Mouse (Mus musculus): ENCODE data around the gene Myzap. TPM values are rescaled to one million over a fixed set of nuclear protein-coding genes. Genes with fewer than 3 reads are reported as not detected.
"Not testable (repeated sequence)": the region's sequence is repeated elsewhere in the genome, so short reads cannot be mapped to it uniquely, and the experiment has no call there.

Gene Myzap
- total RNA-seq, 2 experiments from 2014 or later: 6.8 to 12.9 TPM

DNA sequence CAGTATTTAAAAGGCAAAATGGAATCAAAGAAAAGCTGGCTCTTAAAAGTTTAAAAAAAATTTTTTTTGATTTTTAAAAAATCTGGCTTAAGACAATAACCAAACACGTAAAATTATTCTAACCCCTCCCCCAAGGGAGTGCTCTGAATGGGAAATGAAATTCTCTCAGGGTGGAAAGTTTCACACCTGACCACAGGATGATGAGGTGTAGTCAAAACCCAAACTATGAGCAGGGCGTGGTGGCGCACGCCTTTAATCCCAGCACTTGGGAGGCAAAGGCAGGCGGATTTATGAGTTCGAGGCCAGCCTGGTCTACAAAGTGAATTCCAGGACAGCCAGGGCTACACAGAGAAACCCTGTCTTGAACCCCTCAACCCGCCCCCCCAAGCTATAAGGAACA is 108.3 kb downstream of the Myzap start:
- not testable (repeated sequence) for DNase-seq

- no peak for DNase-seq
Measured at GRCm38 (mm10) chr9:71480305-71480704, 111.9 kb downstream of the Myzap start.

GRCm38 (mm10) chr9:71479413-71479812 is 112.7 kb downstream of the Myzap start:
- no peak for DNase-seq

- DNase-seq: no peak
Measured at GRCm38 (mm10) chr9:71478596-71478995, 113.6 kb downstream of the Myzap start.

DNA sequence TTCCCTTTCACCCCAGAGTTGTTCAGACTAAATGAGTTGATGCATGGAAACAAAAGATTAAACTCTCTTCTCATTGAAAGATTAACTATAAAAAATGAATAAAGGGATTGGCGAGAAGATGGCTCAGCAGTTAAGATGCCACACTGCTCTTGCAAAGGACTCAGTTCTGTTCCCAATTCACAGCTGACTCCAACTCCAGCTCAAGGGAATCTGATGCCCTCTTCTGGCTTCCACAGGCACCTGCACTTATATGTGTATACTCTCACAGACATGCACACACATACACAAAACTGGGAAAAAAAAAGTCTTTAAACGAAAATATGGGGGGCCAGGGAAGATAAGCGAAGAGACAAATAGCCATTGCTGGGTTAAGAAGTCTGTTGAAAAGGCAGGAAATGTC is 115.6 kb downstream of the Myzap start:
- no peak for DNase-seq

DNA sequence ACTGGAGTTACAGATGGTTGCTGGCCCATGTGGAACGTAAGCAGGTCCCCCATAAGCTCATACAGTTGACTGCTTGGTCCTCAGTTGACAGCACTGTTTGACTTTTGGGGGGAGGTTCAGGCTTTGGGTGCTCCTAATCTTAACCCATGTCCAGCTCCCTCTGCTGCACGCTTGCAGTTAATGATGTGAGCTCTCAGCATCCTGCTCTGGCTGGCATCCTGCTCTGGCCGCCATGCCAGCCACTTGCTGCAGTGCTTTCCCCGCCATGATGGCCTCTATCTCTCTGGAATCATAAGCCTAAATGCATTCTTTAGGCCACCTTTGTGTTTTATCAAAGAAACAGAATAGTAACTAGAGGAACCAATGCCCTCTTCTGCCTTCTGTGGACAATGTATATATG is 116.6 kb downstream of the Myzap start:
- DNase-seq: no peak

DNA sequence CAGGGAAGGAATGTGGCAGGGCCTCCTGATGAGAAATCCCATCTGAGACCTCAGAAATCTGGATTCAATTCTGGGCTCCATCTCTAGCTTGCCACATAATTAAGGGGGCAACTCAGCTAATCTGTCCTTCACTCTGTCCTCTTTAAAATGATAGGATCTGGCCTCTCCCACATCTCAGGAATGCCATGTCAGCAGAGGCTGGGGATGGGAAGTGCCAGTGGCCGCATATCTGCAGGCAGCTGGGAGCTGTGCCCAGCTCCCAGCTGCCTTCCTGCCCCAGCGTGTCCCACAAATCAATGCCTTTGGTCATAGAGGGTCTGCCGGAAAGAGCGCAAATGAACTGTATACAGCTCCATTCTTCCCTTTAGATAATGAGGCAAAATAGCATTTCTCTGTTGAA is 124.7 kb downstream of the Myzap start:
- DNase-seq: no peak

DNA sequence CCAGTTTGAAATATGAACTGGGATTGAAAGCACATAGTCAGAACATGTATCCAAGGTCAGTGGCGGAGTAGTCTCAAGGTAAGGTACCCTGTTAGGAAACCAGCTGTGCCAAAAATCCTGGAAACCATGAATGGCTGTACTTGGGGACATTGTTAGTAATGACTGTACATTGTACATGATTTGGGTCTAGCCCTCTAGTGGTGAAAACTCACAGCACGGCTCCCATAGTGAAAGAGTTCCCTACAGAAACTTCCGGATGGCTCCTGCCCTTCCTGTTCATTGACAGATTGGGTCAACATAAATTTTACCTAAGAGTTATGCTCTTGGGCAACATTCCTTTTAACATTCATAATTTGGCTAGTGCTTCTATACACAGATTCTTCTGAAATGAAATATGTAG is 126.0 kb downstream of the Myzap start:
- DNase-seq: peak; percentile 43 to 50

DNA sequence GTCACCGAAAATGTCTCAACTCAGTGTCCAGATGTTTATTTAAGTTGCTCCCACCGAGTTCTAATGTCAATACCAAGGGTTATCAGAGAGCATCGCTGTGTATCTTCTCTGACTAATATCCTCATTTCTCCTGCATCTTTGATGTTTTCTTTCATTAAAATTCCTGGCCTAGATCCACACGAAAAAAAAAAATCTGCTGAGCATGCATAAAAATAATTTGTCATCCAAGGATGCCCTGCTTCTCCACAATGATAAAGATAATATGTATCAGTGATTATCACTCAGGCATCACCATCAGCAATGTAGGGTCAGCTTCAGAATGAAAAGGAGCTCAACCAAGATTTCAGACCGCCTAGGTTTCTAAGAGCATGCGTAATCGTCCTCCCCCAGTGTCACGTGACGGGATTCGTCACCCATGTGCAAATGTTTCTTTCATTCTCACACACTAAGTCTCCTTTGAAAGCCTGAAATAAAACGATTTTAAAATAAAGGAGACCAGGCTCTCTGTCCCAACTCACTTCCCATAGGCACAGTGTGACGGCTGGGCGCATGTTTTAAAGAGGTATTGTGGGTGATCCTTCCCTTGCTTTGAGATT is 129.0 kb downstream of the Myzap start:
- DNase-seq: no peak

GRCm38 (mm10) chr9:71456738-71457137 is 135.4 kb downstream of the Myzap start:
- no peak for DNase-seq

Other genes starting within 250 kb of the Myzap start
- gene Polr2m, start 106.4 kb downstream of the Myzap start, total RNA-seq (2021): 100 to 1,000 TPM; 176 to 189 TPM
- gene Cgnl1, start 179.2 kb upstream of the Myzap start, total RNA-seq (2021): 100 to 1,000 TPM in 1 of 2 experiments, 10 to 100 TPM in 1; 95.9 to 106 TPM